Mouse (Mus musculus) thymus, adult 2 months (tissue): Measurements from ENCODE around the gene Ebf1.

Source experiments
- CTCF ChIP-seq: fragments of 200-500 bp; IDR thresholded peaks from 2 replicates; pipeline ENCODE4 v1.5.1; 2012; ENCODE audit warnings: mild to moderate bottlenecking, control low read depth, low read length, moderate library complexity, borderline replicate concordance; ENCODE audit not compliant: control insufficient read depth, poor library complexity, insufficient read depth; ENCODE audit errors: extremely low read depth
- POLR2A ChIP-seq: fragments of 200-500 bp; IDR thresholded peaks from 2 replicates; pipeline ENCODE4 v1.6.1; 2012; ENCODE audit warnings: mild to moderate bottlenecking, low read length, control low read depth, moderate library complexity; ENCODE audit not compliant: control insufficient read depth, poor library complexity, insufficient read depth; ENCODE audit errors: extremely low read depth

DNA sequence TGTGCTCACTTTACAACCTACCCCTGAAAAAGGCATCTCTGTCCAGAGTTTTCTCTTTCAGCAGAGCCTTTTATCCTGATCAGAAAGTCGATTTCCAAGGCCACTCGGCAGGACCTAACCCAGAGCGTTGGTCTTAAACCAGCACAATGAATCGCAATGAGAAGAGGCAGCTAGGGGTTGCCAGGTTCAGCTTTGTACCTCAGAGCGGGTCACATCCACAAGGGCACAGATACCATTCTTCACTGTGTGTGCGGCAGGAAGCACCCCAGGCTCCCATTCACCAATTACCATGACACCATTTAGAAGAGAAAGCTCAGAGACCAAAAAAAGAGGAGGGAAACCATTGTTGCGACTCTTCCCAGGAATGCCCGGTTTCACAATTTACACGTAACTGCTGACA, 365.1 kb downstream of the Ebf1 start:
- no peak for TF ChIP-seq CTCF
- no peak for TF ChIP-seq POLR2A
